ENCODE assay signal across 7 mouse cellular contexts in the genomic region with DNA sequence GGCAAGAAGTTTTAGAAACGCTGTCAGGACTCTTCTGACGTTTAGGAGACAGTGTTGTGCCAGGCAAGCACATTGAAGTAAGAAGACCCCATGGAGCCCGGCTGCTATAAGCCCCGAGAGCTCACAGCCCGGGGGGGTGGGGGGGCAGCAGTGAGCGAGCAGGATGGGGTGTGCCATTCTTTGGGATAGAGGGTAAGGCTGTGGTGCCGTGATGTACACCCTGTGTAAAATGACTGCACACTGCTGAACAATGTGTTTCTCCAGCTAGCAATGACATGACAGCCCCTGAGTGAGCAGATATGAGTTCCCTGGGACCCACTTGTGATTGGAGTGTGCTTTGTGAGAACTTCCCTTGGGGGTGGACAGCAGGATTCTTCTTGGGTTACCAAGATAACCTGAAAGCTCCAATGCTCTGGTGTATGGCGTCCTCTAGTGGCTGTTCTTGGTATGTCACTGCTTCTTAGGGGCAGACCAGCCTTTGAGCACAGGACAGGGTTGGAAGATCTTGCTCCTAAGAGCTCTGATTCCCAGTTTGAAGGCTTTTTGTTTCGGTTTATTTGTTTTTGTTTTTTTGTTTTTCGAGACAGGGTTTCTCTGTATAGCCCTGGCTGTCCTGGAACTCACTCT. TPM values are rescaled to one million over a fixed set of nuclear protein-coding genes. Genes with fewer than 3 reads are reported as not detected.
DNase-seq lines count a peak whose midpoint lies in the region; ATAC-seq and TF ChIP-seq lines count a peak whose summit lies in the region.

No protein-coding gene starts in this region.

- peaks cover 18% of the 10 kb centered on the region; the same call in 1 of the 2 replicates for H3K36me3 ChIP-seq in hindbrain, postnatal 0 days (ENCODE audit: insufficient read depth, low read length)
- H3K36me3 ChIP-seq in midbrain, embryonic 13.5 days, result peaks cover 30% of the 10 kb centered on the region

- peak; percentile 77 for DNase-seq in T-cell, adult 2 months (ENCODE audit: low spot score)
- DNase-seq in cerebellum, adult 2 months, result peak; percentile 77 to 87
- peak; percentile 76 to 89 for DNase-seq in frontal cortex, postnatal 25 days (ENCODE audit: low spot score in 2 of 2)
- DNase-seq in hindbrain, postnatal 0 days (ENCODE audit: low spot score), result peak; percentile 93
- DNase-seq in left cerebral cortex, adult 2 months (ENCODE audit: extremely low spot score in 1 of 2, low spot score in 2 of 2), result peak; percentile 80 to 87
- DNase-seq in spleen, adult 12 weeks (ENCODE audit: low spot score), result peak; percentile 17

- no peak for TF ChIP-seq POLR2A in cerebellum, adult 2 months (IDR thresholded peaks at IDR 0.05; ENCODE audit: borderline replicate concordance, insufficient read depth, low read length)

- no peak overlapping the region for H3K9ac ChIP-seq in hindbrain, postnatal 0 days (replicated peaks; ENCODE audit: low read length)
- H3K9ac ChIP-seq in midbrain, embryonic 13.5 days (replicated peaks), result no peak overlapping the region

- peak; percentile 96 for TF ChIP-seq CTCF in cerebellum, adult 2 months (IDR thresholded peaks at IDR 0.05; ENCODE audit: borderline replicate concordance, insufficient read depth, low read depth, low read length)
- peak; percentile 99 for TF ChIP-seq CTCF in hindbrain, postnatal 0 days (IDR thresholded peaks at IDR 0.05; ENCODE audit: low read depth)
- TF ChIP-seq CTCF in left cerebral cortex, adult 2 months (IDR thresholded peaks at IDR 0.05), result peak; percentile 96

- H3K4me1 ChIP-seq in cerebellum, adult 2 months (ENCODE audit: control insufficient read depth, insufficient read depth, low read length), result peaks cover 4% of the 10 kb centered on the region; the same call in 1 of the 2 replicates
- no peaks in the 10 kb centered on the region for H3K4me1 ChIP-seq in hindbrain, postnatal 0 days (ENCODE audit: insufficient read depth, low read length)
- peaks cover 18% of the 10 kb centered on the region for H3K4me1 ChIP-seq in midbrain, embryonic 13.5 days (replicated peaks)

- H3K4me3 ChIP-seq in cerebellum, adult 2 months (replicated peaks; ENCODE audit: insufficient read depth, low read depth, low read length), result no peak overlapping the region
- no peak overlapping the region for H3K4me3 ChIP-seq in hindbrain, postnatal 0 days (ENCODE audit: low read length)
- no peak overlapping the region for H3K4me3 ChIP-seq in left cerebral cortex, adult 2 months
- no peak overlapping the region for H3K4me3 ChIP-seq in midbrain, embryonic 13.5 days (replicated peaks)

- H3K4me2 ChIP-seq in hindbrain, postnatal 0 days (ENCODE audit: low read depth, low read length), result no peak overlapping the region
- no peak overlapping the region for H3K4me2 ChIP-seq in midbrain, embryonic 13.5 days (replicated peaks)

- intact Hi-C loops in left cerebral cortex, adult 2 months (cut with DNase I), result loop anchor here (2.0 to 5.0 kb wide), 4 partner anchors 41 to 401 kb away; partner anchors contain the start of genes Lzic and Nmnat1

- no peaks in the 10 kb centered on the region for H3K9me3 ChIP-seq in hindbrain, postnatal 0 days (ENCODE audit: low read length)
- H3K9me3 ChIP-seq in midbrain, embryonic 13.5 days, result no peaks in the 10 kb centered on the region

- H3K27ac ChIP-seq in cerebellum, adult 2 months (ENCODE audit: insufficient read depth, low read length), result no peak overlapping the region
- no peak overlapping the region for H3K27ac ChIP-seq in hindbrain, postnatal 0 days
- no peak overlapping the region for H3K27ac ChIP-seq in left cerebral cortex, adult 2 months
- no peak overlapping the region; the same call in 1 of the 2 replicates for H3K27ac ChIP-seq in midbrain, embryonic 13.5 days

- peak; percentile 70 for ATAC-seq in hindbrain, postnatal 0 days
- peak; percentile 60; the same call in 1 of the 2 replicates for ATAC-seq in midbrain, embryonic 13.5 days

- WGBS in cerebellum, adult 2 months, result 38% methylated on average over 10 of the region's 10 CpGs
- 28% methylated on average over 10 of the region's 10 CpGs for WGBS in hindbrain, postnatal 0 days
- 48% methylated on average over 10 of the region's 10 CpGs for WGBS in midbrain, embryonic 13.5 days

- no peaks in the 10 kb centered on the region for H3K27me3 ChIP-seq in cerebellum, adult 2 months (ENCODE audit: control insufficient read depth, insufficient read depth, low read length)
- no peaks in the 10 kb centered on the region for H3K27me3 ChIP-seq in hindbrain, postnatal 0 days (ENCODE audit: insufficient read depth, low read length)
- no peaks in the 10 kb centered on the region for H3K27me3 ChIP-seq in midbrain, embryonic 13.5 days

RNA-seq across cellular contexts. Expression of gene Ctnnbip1, which starts 25.0 kb away (rescaled TPM):
- 33.3 and 34.6 TPM in 2 replicates for polyA plus RNA-seq in cerebellum, adult 2 months (2012; rRNA removed)
- 94.1 and 112 TPM in 2 replicates for total RNA-seq in hindbrain, postnatal 0 days (2014; rRNA removed)
- polyA plus RNA-seq in hindbrain, postnatal 0 days (2015; fragmentation: Nextera tagmentation; extraction: Ambion mirVana), result 105 and 109 TPM in 2 replicates
- total RNA-seq in left cerebral cortex, adult 2 months (2021), result 10 to 100 TPM; 35.3 to 35.9 TPM
- 74.6 and 79.6 TPM in 2 replicates for polyA plus RNA-seq in midbrain, embryonic 13.5 days (2015; fragmentation: Nextera tagmentation; extraction: Ambion mirVana)

RNA-seq across cellular contexts. Expression of gene Clstn1, which starts 43.2 kb away (rescaled TPM):
- polyA plus RNA-seq in cerebellum, adult 2 months (2012; rRNA removed), result 301 and 324 TPM in 2 replicates
- 590 and 603 TPM in 2 replicates for total RNA-seq in hindbrain, postnatal 0 days (2014; rRNA removed)
- polyA plus RNA-seq in hindbrain, postnatal 0 days (2015; fragmentation: Nextera tagmentation; extraction: Ambion mirVana), result 193 and 206 TPM in 2 replicates
- total RNA-seq in left cerebral cortex, adult 2 months (2021), result 1,000 to 10,000 TPM; 1,405 to 1,413 TPM
- 41.9 and 61.9 TPM in 2 replicates for polyA plus RNA-seq in midbrain, embryonic 13.5 days (2015; fragmentation: Nextera tagmentation; extraction: Ambion mirVana)

RNA-seq across cellular contexts. Expression of gene Lzic, which starts 58.0 kb away (rescaled TPM):
- polyA plus RNA-seq in cerebellum, adult 2 months (2012; rRNA removed), result 14.2 and 15.3 TPM in 2 replicates
- 32.2 and 33.5 TPM in 2 replicates for total RNA-seq in hindbrain, postnatal 0 days (2014; rRNA removed)
- polyA plus RNA-seq in hindbrain, postnatal 0 days (2015; fragmentation: Nextera tagmentation; extraction: Ambion mirVana), result 33.5 and 34.8 TPM in 2 replicates
- 10 to 100 TPM; 16.8 to 17.6 TPM for total RNA-seq in left cerebral cortex, adult 2 months (2021)
- polyA plus RNA-seq in midbrain, embryonic 13.5 days (2015; fragmentation: Nextera tagmentation; extraction: Ambion mirVana), result 45.5 and 50.8 TPM in 2 replicates

RNA-seq across cellular contexts. Expression of gene Nmnat1, which starts 58.0 kb away (rescaled TPM):
- polyA plus RNA-seq in cerebellum, adult 2 months (2012; rRNA removed), result 11.2 and 11.6 TPM in 2 replicates
- total RNA-seq in hindbrain, postnatal 0 days (2014; rRNA removed), result 8.4 and 9.9 TPM in 2 replicates
- 7.1 and 7.8 TPM in 2 replicates for polyA plus RNA-seq in hindbrain, postnatal 0 days (2015; fragmentation: Nextera tagmentation; extraction: Ambion mirVana)
- 10 to 100 TPM in 1 of 2 experiments, 1 to 10 TPM in 1; 9.9 to 12.8 TPM for total RNA-seq in left cerebral cortex, adult 2 months (2021)
- polyA plus RNA-seq in midbrain, embryonic 13.5 days (2015; fragmentation: Nextera tagmentation; extraction: Ambion mirVana), result 9.8 and 12.5 TPM in 2 replicates

Comparison
In these comparisons a context has a peak if more than half of its experiments do, and no peak if none do; other contexts are left out.
1. DNase-seq: peak in every context shown above with its lines; median percentile 93 in hindbrain, postnatal 0 days; 84 in left cerebral cortex, adult 2 months; 82 in frontal cortex, postnatal 25 days; 82 in cerebellum, adult 2 months; 77 in T-cell, adult 2 months; 17 in spleen, adult 12 weeks.